Mouse (Mus musculus): Measurements from ENCODE around the gene Bcar3. TPM values are rescaled to one million over a fixed set of nuclear protein-coding genes. Genes with fewer than 3 reads are reported as not detected.
A peak's percentile ranks its signal among the peaks of the same experiment; 100 is the strongest.

Gene Bcar3
- polyA plus RNA-seq, 1 experiment from 2014 or later = 5.2 TPM

- WGBS = 92% methylated on average over 16 of the region's 16 CpGs
- Histone ChIP-seq H3K9me3 (replicated peaks) (no peaks in the 10 kb centered on the region), H3K36me3 (peaks cover 9% of the 10 kb centered on the region), H3K27ac (peak overlapping the region; percentile 26; the same call in 1 of the 2 replicates), H3K27me3 (ENCODE audit: low read depth, poor library complexity, severe bottlenecking) (no peaks in the 10 kb centered on the region), H3K4me1 (peaks cover 62% of the 10 kb centered on the region), H3K4me3 (no peak overlapping the region)
- DNase-seq (ENCODE audit: low spot score) = no peak
These were observed 218.9 kb downstream of the Bcar3 start for GRCm38 (mm10) chr3:122512725-122513375.

GRCm38 (mm10) chr3:122515568-122516326 is 221.8 kb downstream of the Bcar3 start:
- H3K9me3 ChIP-seq (replicated peaks) = no peaks in the 10 kb centered on the region
- H3K27ac ChIP-seq = peak overlapping the region; percentile 86
- peaks cover 66% of the 10 kb centered on the region for H3K4me1 ChIP-seq
- WGBS = 64% methylated on average over 6 of the region's 6 CpGs
- H3K36me3 ChIP-seq = peaks cover 9% of the 10 kb centered on the region
- no peaks in the 10 kb centered on the region for H3K27me3 ChIP-seq (ENCODE audit: low read depth, poor library complexity, severe bottlenecking)
- H3K4me3 ChIP-seq = no peak overlapping the region
- DNase-seq (ENCODE audit: low spot score) = no peak

- H3K9me3 ChIP-seq (replicated peaks) = no peaks in the 10 kb centered on the region
- H3K27ac ChIP-seq = peak overlapping the region; percentile 86
- no peaks in the 10 kb centered on the region for H3K27me3 ChIP-seq (ENCODE audit: low read depth, poor library complexity, severe bottlenecking)
- no peak for DNase-seq (ENCODE audit: low spot score)
- 92% methylated on average over 3 of the region's 3 CpGs for WGBS
- H3K36me3 ChIP-seq = peaks cover 9% of the 10 kb centered on the region
- H3K4me3 ChIP-seq = no peak overlapping the region
- peaks cover 67% of the 10 kb centered on the region for H3K4me1 ChIP-seq
These were observed 222.4 kb downstream of the Bcar3 start for GRCm38 (mm10) chr3:122516327-122516695.

GRCm38 (mm10) chr3:122517726-122518125 is 223.8 kb downstream of the Bcar3 start:
- 0 out of 2 replicates have a peak overlapping the region, but pooled peaks have one; percentile 0 for H3K4me3 ChIP-seq
- DNase-seq (ENCODE audit: low spot score) = no peak

GRCm38 (mm10) chr3:122518231-122518736 is 224.3 kb downstream of the Bcar3 start:
- Histone ChIP-seq H3K4me1 (peaks cover 87% of the 10 kb centered on the region), H3K4me3 (no peak overlapping the region), H3K27me3 (ENCODE audit: low read depth, poor library complexity, severe bottlenecking) (no peaks in the 10 kb centered on the region), H3K36me3 (no peaks in the 10 kb centered on the region), H3K27ac (peak overlapping the region; percentile 86), H3K9me3 (replicated peaks) (no peaks in the 10 kb centered on the region)
- peak; percentile 74 for DNase-seq (ENCODE audit: low spot score)
- 13% methylated on average over 9 of the region's 9 CpGs for WGBS

More at GRCm38 (mm10) chr3:122517726-122518125, 223.8 kb downstream of the Bcar3 start:
- WGBS = 22% methylated on average over 4 of the region's 4 CpGs
- Histone ChIP-seq H3K27ac (peak overlapping the region; percentile 86), H3K36me3 (peaks cover 3% of the 10 kb centered on the region; the same call in 1 of the 2 replicates), H3K4me1 (peaks cover 81% of the 10 kb centered on the region), H3K9me3 (replicated peaks) (no peaks in the 10 kb centered on the region), H3K27me3 (ENCODE audit: low read depth, poor library complexity, severe bottlenecking) (no peaks in the 10 kb centered on the region)

GRCm38 (mm10) chr3:122519082-122519481 is 225.1 kb downstream of the Bcar3 start:
- Histone ChIP-seq H3K4me1 (peaks cover 87% of the 10 kb centered on the region), H3K36me3 (no peaks in the 10 kb centered on the region), H3K27me3 (ENCODE audit: low read depth, poor library complexity, severe bottlenecking) (no peaks in the 10 kb centered on the region), H3K27ac (peak overlapping the region; percentile 86), H3K9me3 (replicated peaks) (no peaks in the 10 kb centered on the region), H3K4me3 (peak overlapping the region; percentile 16)
- WGBS = 23% methylated on average over 13 of the region's 13 CpGs
- peak; percentile 52 for DNase-seq (ENCODE audit: low spot score)

- peaks cover 80% of the 10 kb centered on the region for H3K4me1 ChIP-seq
- H3K9me3 ChIP-seq (replicated peaks) = no peaks in the 10 kb centered on the region
- no peak overlapping the region for H3K27ac ChIP-seq
- DNase-seq (ENCODE audit: low spot score) = no peak
- WGBS = 82% methylated on average over 3 of the region's 3 CpGs
- H3K4me3 ChIP-seq = no peak overlapping the region
- H3K36me3 ChIP-seq = peaks cover 2% of the 10 kb centered on the region; the same call in 1 of the 2 replicates
- H3K27me3 ChIP-seq (ENCODE audit: low read depth, poor library complexity, severe bottlenecking) = no peaks in the 10 kb centered on the region
These were observed 226.4 kb downstream of the Bcar3 start for GRCm38 (mm10) chr3:122520365-122520764.

- DNase-seq (ENCODE audit: low spot score) = no peak
- H3K4me3 ChIP-seq = no peak overlapping the region
- H3K36me3 ChIP-seq = peaks cover 2% of the 10 kb centered on the region; the same call in 1 of the 2 replicates
- no peaks in the 10 kb centered on the region for H3K9me3 ChIP-seq (replicated peaks)
- 89% methylated on average over 4 of the region's 4 CpGs for WGBS
- 0 out of 2 replicates have a peak overlapping the region, but pooled peaks have one; percentile 37 for H3K27ac ChIP-seq
- peaks cover 75% of the 10 kb centered on the region for H3K4me1 ChIP-seq
- no peaks in the 10 kb centered on the region for H3K27me3 ChIP-seq (ENCODE audit: low read depth, poor library complexity, severe bottlenecking)
These were observed 226.9 kb downstream of the Bcar3 start for GRCm38 (mm10) chr3:122520875-122521274.

- Histone ChIP-seq H3K27ac (0 out of 2 replicates have a peak overlapping the region, but pooled peaks have one; percentile 37), H3K4me3 (no peak overlapping the region), H3K9me3 (replicated peaks) (no peaks in the 10 kb centered on the region), H3K4me1 (peaks cover 70% of the 10 kb centered on the region), H3K27me3 (ENCODE audit: low read depth, poor library complexity, severe bottlenecking) (no peaks in the 10 kb centered on the region), H3K36me3 (peaks cover 2% of the 10 kb centered on the region; the same call in 1 of the 2 replicates)
- 38% methylated on average over 1 of the region's 1 CpGs for WGBS
- no peak for DNase-seq (ENCODE audit: low spot score)
These were observed 227.4 kb downstream of the Bcar3 start for GRCm38 (mm10) chr3:122521294-122521693.

GRCm38 (mm10) chr3:122528477-122528876 is 234.5 kb downstream of the Bcar3 start:
- Histone ChIP-seq H3K27me3 (ENCODE audit: low read depth, poor library complexity, severe bottlenecking) (no peaks in the 10 kb centered on the region), H3K9me3 (replicated peaks) (no peaks in the 10 kb centered on the region), H3K27ac (no peak overlapping the region), H3K4me3 (no peak overlapping the region), H3K4me1 (no peaks in the 10 kb centered on the region), H3K36me3 (peaks cover 9% of the 10 kb centered on the region; the same call in 1 of the 2 replicates)
- 90% methylated on average over 3 of the region's 3 CpGs for WGBS
- DNase-seq (ENCODE audit: low spot score) = peak; percentile 5

GRCm38 (mm10) chr3:122535938-122536703 is 242.2 kb downstream of the Bcar3 start:
- Histone ChIP-seq H3K9me3 (replicated peaks) (no peaks in the 10 kb centered on the region), H3K4me3 (no peak overlapping the region), H3K4me1 (no peaks in the 10 kb centered on the region), H3K36me3 (peaks cover 53% of the 10 kb centered on the region), H3K27ac (no peak overlapping the region), H3K27me3 (ENCODE audit: low read depth, poor library complexity, severe bottlenecking) (no peaks in the 10 kb centered on the region)
- WGBS = 90% methylated on average over 8 of the region's 8 CpGs
- DNase-seq (ENCODE audit: low spot score) = no peak

- no peak overlapping the region for H3K27ac ChIP-seq
- peaks cover 81% of the 10 kb centered on the region for H3K36me3 ChIP-seq
- DNase-seq (ENCODE audit: low spot score) = no peak
- H3K4me1 ChIP-seq = no peaks in the 10 kb centered on the region
- no peaks in the 10 kb centered on the region for H3K9me3 ChIP-seq (replicated peaks)
- WGBS = 95% methylated on average over 2 of the region's 2 CpGs
- no peak overlapping the region for H3K4me3 ChIP-seq
- no peaks in the 10 kb centered on the region for H3K27me3 ChIP-seq (ENCODE audit: low read depth, poor library complexity, severe bottlenecking)
These were observed 244.9 kb downstream of the Bcar3 start for GRCm38 (mm10) chr3:122538851-122539250.

Measured in limb, embryonic 10.5 days (tissue).